Mouse (Mus musculus) CH12.LX (cell line): ENCODE results near the gene Elane.

Experiments used
- CHD1 ChIP-seq: IDR thresholded peaks from 2 replicates; pipeline ENCODE4 v1.6.1; 2012; ENCODE audit warnings: low read depth, low read length, improper control_type of control experiment, inconsistent platforms
- CTCF ChIP-seq, 2 experiments: IDR thresholded peaks in 1 of 2; conservative IDR thresholded peaks in 1 of 2; 2 replicates each; pipeline ENCODE4 v1.5.1; 2011 to 2012; ENCODE audit warnings: low read depth in 2 of 2, low read length in 2 of 2, improper control_type of control experiment in 1 of 2, inconsistent platforms in 1 of 2, mild to moderate bottlenecking in 1 of 2, moderate library complexity in 1 of 2
- EP300 ChIP-seq: IDR thresholded peaks from 2 replicates; pipeline ENCODE4 v1.6.1; 2011; ENCODE audit warnings: low read length, improper control_type of control experiment
- JUND ChIP-seq: conservative IDR thresholded peaks from 2 replicates; pipeline ENCODE4 v1.6.1; 2011; ENCODE audit warnings: low read depth, low read length, improper control_type of control experiment
- MAX ChIP-seq: IDR thresholded peaks from 2 replicates; pipeline ENCODE4 v1.6.1; 2011; ENCODE audit warnings: low read length, improper control_type of control experiment
- MXI1 ChIP-seq: IDR thresholded peaks from 2 replicates; pipeline ENCODE4 v1.6.1; 2011; ENCODE audit warnings: mild to moderate bottlenecking, low read depth, low read length, improper control_type of control experiment
- POLR2A ChIP-seq: IDR thresholded peaks from 2 replicates; pipeline ENCODE4 v1.6.1; 2011; ENCODE audit warnings: low read depth, mild to moderate bottlenecking, improper control_type of control experiment, low read length
- SMC3 ChIP-seq: IDR thresholded peaks from 2 replicates; pipeline ENCODE4 v1.6.1; 2011; ENCODE audit warnings: low read depth, low read length, improper control_type of control experiment
- ZNF384 ChIP-seq: IDR thresholded peaks from 2 replicates; pipeline ENCODE4 v1.6.1; 2012; ENCODE audit warnings: low read depth, low read length, improper control_type of control experiment, inconsistent platforms

- TF ChIP-seq SMC3: no peak
- no peak for TF ChIP-seq CTCF (conservative IDR thresholded peaks at IDR 0.05 in 1 of 2, IDR thresholded peaks at IDR 0.05 in 1 of 2; ENCODE audit: low read depth in 2 of 2, low read length in 2 of 2)
- no peak for TF ChIP-seq POLR2A
- no peak for TF ChIP-seq MXI1
- no peak for TF ChIP-seq CHD1
- no peak for TF ChIP-seq ZNF384
- TF ChIP-seq JUND: no peak
- TF ChIP-seq EP300: no peak
- TF ChIP-seq MAX: no peak
These were observed 29.0 kb downstream of the Elane start for GRCm38 (mm10) chr10:79914948-79915596.
